Mouse (Mus musculus): ENCODE measurements at regions not wholly inside any gene's neighbourhood (a gene's known extent, or its start where the extent isn't known, plus 50 kb on each side); places are given as distances from the start of the nearest gene placed in this dataset.

- DNase-seq (ENCODE audit: low spot score) = no peak
Measured at GRCm38 (mm10) chr1:90403057-90403456, 199.3 kb downstream of the Ackr3 start.

GRCm38 (mm10) chr1:90404717-90405487 is 197.9 kb upstream of the Cops8 start:
- no peak for DNase-seq (ENCODE audit: low spot score)

- no peak for DNase-seq (ENCODE audit: low spot score)
Measured at GRCm38 (mm10) chr1:90406663-90407062, 196.1 kb upstream of the Cops8 start.

- DNase-seq (ENCODE audit: low spot score) = no peak
Measured at GRCm38 (mm10) chr1:90408504-90409215, 194.1 kb upstream of the Cops8 start.

- DNase-seq (ENCODE audit: low spot score) = no peak
Measured at GRCm38 (mm10) chr1:90409236-90409635, 193.5 kb upstream of the Cops8 start.

- DNase-seq (ENCODE audit: low spot score) = no peak
Measured at GRCm38 (mm10) chr1:90412511-90413045, 190.2 kb upstream of the Cops8 start.

GRCm38 (mm10) chr1:90414751-90415150 is 188.0 kb upstream of the Cops8 start:
- no peak for DNase-seq (ENCODE audit: low spot score)

GRCm38 (mm10) chr1:90424066-90424821 is 178.5 kb upstream of the Cops8 start:
- no peak for DNase-seq (ENCODE audit: low spot score)

- no peak for DNase-seq (ENCODE audit: low spot score)
Measured at GRCm38 (mm10) chr1:90428334-90428733, 174.4 kb upstream of the Cops8 start.

GRCm38 (mm10) chr1:90428774-90429173 is 174.0 kb upstream of the Cops8 start:
- no peak for DNase-seq (ENCODE audit: low spot score)

- no peak for DNase-seq (ENCODE audit: low spot score)
Measured at GRCm38 (mm10) chr1:90430480-90430879, 172.3 kb upstream of the Cops8 start.

- no peak for DNase-seq (ENCODE audit: low spot score)
Measured at GRCm38 (mm10) chr1:90431783-90432182, 171.0 kb upstream of the Cops8 start.

- DNase-seq (ENCODE audit: low spot score) = no peak
Measured at GRCm38 (mm10) chr1:90433911-90434310, 168.9 kb upstream of the Cops8 start.

GRCm38 (mm10) chr1:90440638-90441037 is 162.1 kb upstream of the Cops8 start:
- DNase-seq (ENCODE audit: low spot score) = no peak

- no peak for DNase-seq (ENCODE audit: low spot score)
Measured at GRCm38 (mm10) chr1:90441134-90441868, 161.5 kb upstream of the Cops8 start.

- no peak for DNase-seq (ENCODE audit: low spot score)
Measured at GRCm38 (mm10) chr1:90442250-90443240, 160.2 kb upstream of the Cops8 start.

GRCm38 (mm10) chr1:90449571-90450226 is 153.1 kb upstream of the Cops8 start:
- DNase-seq (ENCODE audit: low spot score) = no peak

- DNase-seq (ENCODE audit: low spot score) = no peak
Measured at GRCm38 (mm10) chr1:90451942-90452557, 150.7 kb upstream of the Cops8 start.

GRCm38 (mm10) chr1:90454263-90454662 is 148.5 kb upstream of the Cops8 start:
- no peak for DNase-seq (ENCODE audit: low spot score)

- no peak for DNase-seq (ENCODE audit: low spot score)
Measured at GRCm38 (mm10) chr1:90457396-90457795, 145.4 kb upstream of the Cops8 start.

All from urinary bladder, postnatal 10 days (tissue).